8 mouse cellular contexts compared by ENCODE assay signal in the genomic region with DNA sequence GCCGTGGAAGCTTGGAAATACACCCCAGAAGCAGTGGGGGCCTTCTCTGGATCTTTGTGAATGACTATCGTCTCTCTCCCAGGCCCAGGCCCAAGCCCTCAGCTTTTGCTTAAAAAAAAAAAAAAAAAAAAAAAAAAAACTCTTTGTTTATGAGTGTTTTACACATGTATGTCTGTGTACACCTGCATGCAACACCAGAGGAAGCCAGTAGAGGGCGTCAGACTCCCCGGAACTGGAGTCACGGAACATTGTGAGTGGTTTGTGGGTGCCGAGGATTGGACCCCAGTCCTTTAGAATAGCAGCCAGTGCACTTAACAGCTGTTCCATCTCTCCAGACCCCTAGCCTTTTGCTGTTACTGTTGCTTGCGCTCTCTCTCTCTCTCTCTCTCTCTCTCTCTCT. TPM values are rescaled to one million over a fixed set of nuclear protein-coding genes. Genes with fewer than 3 reads are reported as not detected.
A peak's percentile ranks its signal among the peaks of the same experiment; 100 is the strongest.
DNase-seq lines count a peak whose midpoint lies in the region; ATAC-seq lines count a peak whose summit lies in the region.

No protein-coding gene starts in this region.

- H3K9me3 ChIP-seq in lung, embryonic 15.5 days, result no peaks in the 10 kb centered on the region
- no peaks in the 10 kb centered on the region for H3K9me3 ChIP-seq in embryonic facial prominence, embryonic 11.5 days (replicated peaks; ENCODE audit: control insufficient read depth, low read length)
- no peaks in the 10 kb centered on the region for H3K9me3 ChIP-seq in limb, embryonic 11.5 days (ENCODE audit: control insufficient read depth, low read length)

- WGBS in lung, embryonic 15.5 days, result 56% methylated on average over 7 of the region's 7 CpGs
- WGBS in embryonic facial prominence, embryonic 11.5 days, result 54% methylated on average over 7 of the region's 7 CpGs
- 57% methylated on average over 7 of the region's 7 CpGs for WGBS in limb, embryonic 11.5 days

- H3K27ac ChIP-seq in lung, embryonic 15.5 days, result no peak overlapping the region
- H3K27ac ChIP-seq in embryonic facial prominence, embryonic 11.5 days (replicated peaks; ENCODE audit: low read depth, low read length), result no peak overlapping the region
- H3K27ac ChIP-seq in limb, embryonic 11.5 days (replicated peaks; ENCODE audit: low read depth, low read length), result no peak overlapping the region

- H3K4me1 ChIP-seq in lung, embryonic 15.5 days, result 0 out of 2 replicates have a peak, but pooled peaks cover 7% of the 10 kb centered on the region
- no peaks in the 10 kb centered on the region for H3K4me1 ChIP-seq in embryonic facial prominence, embryonic 11.5 days (ENCODE audit: control insufficient read depth, insufficient read depth, low read length)
- no peaks in the 10 kb centered on the region for H3K4me1 ChIP-seq in limb, embryonic 11.5 days (ENCODE audit: control insufficient read depth, insufficient read depth, low read length)

- no peaks in the 10 kb centered on the region for H3K36me3 ChIP-seq in lung, embryonic 15.5 days
- no peaks in the 10 kb centered on the region for H3K36me3 ChIP-seq in embryonic facial prominence, embryonic 11.5 days (replicated peaks; ENCODE audit: control insufficient read depth, insufficient read depth, low read depth, low read length)
- no peaks in the 10 kb centered on the region for H3K36me3 ChIP-seq in limb, embryonic 11.5 days (ENCODE audit: control insufficient read depth, insufficient read depth, low read length)

- no peaks in the 10 kb centered on the region for H3K27me3 ChIP-seq in lung, embryonic 15.5 days
- no peaks in the 10 kb centered on the region for H3K27me3 ChIP-seq in embryonic facial prominence, embryonic 11.5 days (ENCODE audit: control insufficient read depth, insufficient read depth, low read length)
- no peaks in the 10 kb centered on the region for H3K27me3 ChIP-seq in limb, embryonic 11.5 days (ENCODE audit: control insufficient read depth, insufficient read depth, low read length)

- ATAC-seq in lung, embryonic 15.5 days (ENCODE audit: borderline replicate concordance, extremely low read depth, low FRiP score, low TSS enrichment), result no peak
- no peak for ATAC-seq in embryonic facial prominence, embryonic 11.5 days (replicated peaks; ENCODE audit: insufficient number of reproducible peaks, low FRiP score, low TSS enrichment, low read depth)
- no peak for ATAC-seq in limb, embryonic 11.5 days (ENCODE audit: insufficient number of reproducible peaks, low FRiP score, low TSS enrichment, low read depth)

- DNase-seq in lung, postnatal 4 days, result no peak
- peak; percentile 44 for DNase-seq in embryonic facial prominence, embryonic 11.5 days (ENCODE audit: low spot score)
- peak; percentile 56 for DNase-seq in limb, embryonic 11.5 days (ENCODE audit: low spot score)
- DNase-seq in retina, postnatal 1 day, result peak; percentile 51
- no peak for DNase-seq in right cerebral cortex, postnatal 10 days (ENCODE audit: low spot score in 2 of 2)
- DNase-seq in adipocyte (ENCODE audit: low spot score), result no peak
- DNase-seq in kidney, postnatal 4 days, result no peak

- peak overlapping the region; percentile 36 for H3K4me2 ChIP-seq in lung, embryonic 15.5 days
- H3K4me2 ChIP-seq in embryonic facial prominence, embryonic 11.5 days (ENCODE audit: low read depth, low read length), result no peak overlapping the region
- no peak overlapping the region for H3K4me2 ChIP-seq in limb, embryonic 11.5 days (ENCODE audit: low read depth, severe bottlenecking)

- H3K4me3 ChIP-seq in lung, embryonic 15.5 days, result 0 out of 2 replicates have a peak overlapping the region, but pooled peaks have one; percentile 11
- H3K4me3 ChIP-seq in embryonic facial prominence, embryonic 11.5 days (ENCODE audit: low read depth, low read length), result 0 out of 2 replicates have a peak overlapping the region, but pooled peaks have one; percentile 3
- no peak overlapping the region for H3K4me3 ChIP-seq in limb, embryonic 11.5 days (ENCODE audit: low read depth, low read length)

- H3K9ac ChIP-seq in lung, embryonic 15.5 days, result no peak overlapping the region
- H3K9ac ChIP-seq in embryonic facial prominence, embryonic 11.5 days (replicated peaks; ENCODE audit: low read length), result no peak overlapping the region
- no peak overlapping the region for H3K9ac ChIP-seq in limb, embryonic 11.5 days (ENCODE audit: low read length)

RNA-seq across cellular contexts. Expression of gene Hipk2, which starts 49.8 kb away (rescaled TPM):
- 18.0 and 21.8 TPM in 2 replicates for polyA plus RNA-seq in lung, embryonic 15.5 days (2015; fragmentation: Nextera tagmentation; extraction: Ambion mirVana)
- 12.7 and 16.7 TPM in 2 replicates for polyA plus RNA-seq in embryonic facial prominence, embryonic 11.5 days (2014; fragmentation: Nextera tagmentation; extraction: Ambion mirVana)
- polyA plus RNA-seq in limb, embryonic 11.5 days (2014; fragmentation: Nextera tagmentation; extraction: Ambion mirVana), result 20.5 and 21.7 TPM in 2 replicates

RNA-seq across cellular contexts. Expression of gene Tbxas1, which starts 50.5 kb away (rescaled TPM):
- polyA plus RNA-seq in lung, embryonic 15.5 days (2015; fragmentation: Nextera tagmentation; extraction: Ambion mirVana), result 2.5 and 3.4 TPM in 2 replicates
- polyA plus RNA-seq in embryonic facial prominence, embryonic 11.5 days (2014; fragmentation: Nextera tagmentation; extraction: Ambion mirVana), result 1.0 and 1.8 TPM in 2 replicates
- polyA plus RNA-seq in limb, embryonic 11.5 days (2014; fragmentation: Nextera tagmentation; extraction: Ambion mirVana), result 1.0 and 1.3 TPM in 2 replicates

Comparison
In these comparisons a context has a peak if more than half of its experiments do, and no peak if none do; other contexts are left out.
1. DNase-seq: peak in embryonic facial prominence, embryonic 11.5 days (single experiment), limb, embryonic 11.5 days (single experiment) and retina, postnatal 1 day (single experiment); none in lung, postnatal 4 days (0 of 2), right cerebral cortex, postnatal 10 days (0 of 2), adipocyte (single experiment) and kidney, postnatal 4 days (0 of 2).